Mouse (Mus musculus) thymus, postnatal 4 days (tissue): ENCODE measurements at regions not wholly inside any gene's neighbourhood (a gene's known extent, or its start where the extent isn't known, plus 50 kb on each side); places are given as distances from the start of the nearest gene placed in this dataset.
"Not testable (repeated sequence)": the region's sequence is repeated elsewhere in the genome, so short reads cannot be mapped to it uniquely, and the experiment has no call there.

Experiments used
- DNase-seq: peaks from one replicate; pipeline ENCODE4 v3.0.0; 2021

DNA sequence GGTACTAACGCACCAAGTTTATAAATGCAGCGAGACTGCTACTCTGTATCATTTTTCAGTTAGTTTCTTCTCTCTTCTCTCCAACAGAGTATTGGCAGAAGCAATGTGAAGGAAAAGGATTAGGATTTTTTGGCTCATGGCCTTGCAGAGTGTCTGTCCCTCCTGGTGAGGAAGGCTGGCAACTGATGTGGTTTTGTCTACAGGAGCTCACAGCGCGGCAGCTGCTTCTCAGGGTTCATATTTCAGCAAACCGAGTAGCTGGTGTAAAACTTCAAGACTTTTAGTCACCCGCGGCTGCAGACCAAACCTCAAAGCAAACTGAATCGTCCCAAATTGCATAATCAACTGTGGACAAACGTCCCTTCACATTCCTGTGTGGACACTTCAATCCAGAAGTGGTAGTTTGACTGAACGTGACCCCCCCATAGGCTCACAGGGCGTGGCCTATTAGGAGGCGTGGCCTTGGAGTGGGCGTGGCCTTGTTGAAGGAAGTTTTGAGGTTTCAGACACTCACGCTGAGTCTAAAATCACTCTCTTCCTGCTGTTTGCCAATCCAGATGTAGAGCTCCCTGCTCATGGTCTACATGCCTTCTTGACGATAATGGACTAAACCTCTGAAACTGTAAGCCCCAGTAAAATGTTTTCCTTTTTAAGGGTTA lies 147.7 kb upstream of the Trpc7 start:
- DNase-seq: no peak

DNA sequence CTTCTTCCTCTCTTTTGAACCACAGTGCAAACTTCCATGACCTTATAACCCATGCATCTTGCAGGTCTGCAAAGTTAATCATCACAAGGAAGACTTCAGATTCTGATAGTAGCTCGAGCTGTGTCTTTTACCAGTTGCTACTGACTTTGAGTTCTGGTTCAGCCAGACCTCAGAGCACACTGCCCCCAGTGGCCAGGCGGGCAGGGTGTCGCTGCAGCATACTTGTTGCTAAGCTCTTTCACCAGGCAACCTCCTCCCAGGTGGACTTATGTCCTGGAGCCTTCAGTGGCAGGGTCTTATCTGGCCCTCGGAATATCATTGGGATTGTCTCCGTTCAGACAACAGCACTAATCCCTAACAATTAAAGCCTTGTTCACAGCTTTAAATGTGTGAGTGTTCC lies 146.7 kb upstream of the Trpc7 start:
- no peak for DNase-seq

DNA sequence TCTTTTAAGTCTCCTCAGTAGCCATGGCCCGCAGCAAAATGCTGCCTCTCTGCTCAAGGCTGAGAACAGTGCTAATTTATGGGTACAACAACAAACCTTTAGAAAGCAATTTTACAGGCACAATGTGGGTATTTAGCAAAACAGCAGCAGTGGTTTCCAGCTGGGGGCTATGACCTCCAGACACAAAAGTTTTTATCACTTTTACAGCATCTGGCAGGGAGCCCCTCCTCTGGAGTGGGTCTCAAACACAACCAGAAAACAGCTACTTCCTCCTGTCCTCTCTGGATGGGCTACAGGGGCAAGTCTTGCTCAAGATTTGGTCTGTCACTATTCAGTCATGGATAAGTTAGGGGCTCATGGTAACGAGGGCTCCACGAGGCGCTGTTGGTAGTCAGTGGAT lies 137.1 kb upstream of the Trpc7 start:
- no peak for DNase-seq

DNA sequence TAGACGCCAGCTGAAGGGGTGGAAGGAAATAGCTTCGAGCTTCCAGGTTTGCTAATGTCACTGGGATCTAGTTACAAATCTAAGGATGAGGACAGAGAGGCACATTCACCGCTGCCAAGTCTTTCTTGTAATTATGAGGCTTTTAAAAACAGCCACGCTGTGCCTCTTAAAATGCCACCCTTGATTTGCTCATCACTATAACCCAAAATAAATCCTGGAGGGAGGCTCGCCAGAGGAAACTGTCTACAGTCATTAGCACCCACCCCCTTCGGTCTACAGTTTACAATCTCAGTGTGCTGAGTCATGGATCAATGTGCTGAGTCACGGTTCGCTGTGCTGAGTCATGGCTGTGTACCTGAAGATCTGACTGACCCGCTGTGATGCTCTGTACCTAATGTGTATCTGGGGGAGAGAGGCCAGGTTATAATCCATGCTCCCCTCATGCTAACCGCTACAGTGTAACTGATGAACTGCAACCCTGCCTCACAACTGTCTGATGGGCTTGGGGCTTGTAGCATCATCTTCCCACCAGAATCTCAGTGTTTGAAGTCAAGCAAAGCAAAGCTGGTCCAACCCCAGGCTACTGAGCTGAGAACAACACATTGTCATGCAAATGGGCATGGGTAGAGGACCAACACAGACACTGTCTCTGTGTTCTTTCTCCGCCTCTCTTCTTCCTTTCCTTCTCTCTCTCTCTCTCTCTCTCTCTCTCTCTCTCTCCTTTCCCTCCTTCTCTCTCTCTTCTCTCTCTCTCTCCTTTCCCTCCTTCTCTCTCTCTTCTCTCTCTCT lies 122.0 kb upstream of the Trpc7 start:
- no peak for DNase-seq

DNA sequence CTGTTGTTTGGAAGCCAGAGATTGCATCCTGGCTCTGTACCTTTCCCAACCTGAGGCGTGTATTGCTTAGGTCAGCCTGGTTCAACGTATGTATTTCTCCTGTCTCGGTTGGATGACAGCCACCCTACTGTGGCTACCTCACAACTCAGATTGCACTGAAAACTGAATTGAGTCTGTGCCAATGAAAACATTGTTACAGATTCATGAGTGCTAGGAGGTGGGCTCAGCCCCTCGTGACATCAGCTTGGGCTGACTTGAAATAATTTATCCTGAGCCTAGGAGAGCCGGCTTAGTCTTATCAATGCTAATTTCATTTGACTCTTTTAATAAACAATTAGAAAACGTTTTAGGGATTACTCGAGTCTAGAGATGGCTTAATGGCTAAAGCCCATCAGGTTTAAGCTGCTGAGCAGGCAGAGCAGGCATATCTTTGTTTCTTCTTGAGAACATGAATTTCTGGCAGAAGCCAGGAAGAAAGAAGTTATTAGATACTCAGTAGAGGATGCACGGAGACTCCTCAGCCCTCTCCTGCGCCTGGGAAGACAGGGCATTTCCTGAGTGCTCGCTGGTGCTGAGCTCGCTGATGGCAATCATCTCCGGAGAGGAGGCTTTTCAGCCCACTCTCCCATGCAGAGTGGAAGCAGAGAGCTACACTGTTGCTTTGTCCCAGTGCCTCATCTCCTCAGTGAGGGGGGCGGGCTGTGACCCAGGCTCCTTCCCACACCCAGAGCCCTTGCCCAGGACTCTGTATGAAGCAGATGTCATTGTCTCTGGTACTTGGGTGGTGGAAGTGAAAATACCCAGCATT lies 120.9 kb upstream of the Trpc7 start:
- DNase-seq: no peak

DNA sequence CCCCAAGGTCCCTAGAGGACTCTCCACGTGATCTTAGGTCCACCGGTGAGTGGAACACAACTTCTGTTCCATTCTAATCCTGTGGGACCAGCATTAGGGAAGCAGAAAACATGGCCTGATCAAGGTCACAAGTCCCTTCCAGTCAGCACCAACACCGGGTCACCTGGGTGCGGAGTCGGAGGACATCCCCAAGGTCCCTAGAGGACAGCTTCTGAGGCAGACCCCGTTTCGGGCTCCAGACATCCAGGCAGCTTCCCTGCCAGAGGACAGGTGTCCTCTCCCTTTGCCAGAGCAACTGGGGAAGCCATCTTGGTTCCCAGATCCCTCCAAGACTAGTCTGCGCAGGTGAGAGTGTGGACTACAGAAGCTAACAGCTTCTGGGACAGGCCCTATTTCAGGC lies 111.4 kb upstream of the Trpc7 start:
- DNase-seq: not testable (repeated sequence)

DNA sequence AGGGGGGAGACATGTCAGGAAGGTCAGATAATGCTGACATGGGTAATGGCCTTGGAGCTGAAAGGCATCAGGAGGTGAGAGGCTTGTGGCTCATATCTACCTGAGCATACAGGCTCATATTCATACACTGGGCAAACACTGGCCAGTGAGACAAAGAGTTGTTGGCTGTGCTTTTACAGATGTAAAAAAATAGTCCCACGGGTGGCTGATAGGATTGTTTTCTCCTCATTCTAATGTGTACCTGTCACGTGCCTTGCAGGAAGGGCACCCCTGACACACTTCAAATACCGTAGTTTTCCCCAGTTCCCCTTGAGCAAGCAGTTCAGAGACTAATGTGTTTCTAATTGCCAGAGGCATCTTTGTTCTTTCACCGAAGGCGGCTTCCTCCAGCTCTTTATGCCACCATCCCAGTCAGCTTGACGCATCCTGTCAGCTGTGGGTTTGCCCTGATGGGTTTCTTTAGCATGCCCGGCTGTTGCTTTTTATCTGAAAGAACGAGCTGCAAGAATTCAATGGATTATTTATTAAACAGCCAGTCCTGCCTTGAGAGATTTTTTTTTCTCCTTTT lies 107.9 kb upstream of the Trpc7 start:
- DNase-seq: no peak

DNA sequence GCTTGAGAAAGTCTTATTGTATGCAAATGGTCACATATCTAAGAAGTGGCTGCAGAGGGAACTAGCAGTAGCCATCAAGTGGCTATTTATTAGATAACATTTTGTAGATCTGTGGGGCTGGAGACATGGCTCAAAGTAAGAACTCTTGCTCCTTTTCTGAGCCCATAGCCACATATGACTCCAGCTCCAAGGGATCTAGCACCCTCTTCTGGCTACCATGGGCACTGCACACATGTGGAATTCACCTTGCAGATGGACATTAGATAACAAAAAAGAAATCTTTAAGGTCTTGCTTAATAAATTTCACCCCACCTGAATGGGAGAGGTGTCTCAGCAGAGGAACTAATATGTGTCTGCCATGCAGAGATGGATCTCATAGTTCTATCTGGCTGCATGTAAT lies 96.2 kb upstream of the Trpc7 start:
- DNase-seq: peak; percentile 9

DNA sequence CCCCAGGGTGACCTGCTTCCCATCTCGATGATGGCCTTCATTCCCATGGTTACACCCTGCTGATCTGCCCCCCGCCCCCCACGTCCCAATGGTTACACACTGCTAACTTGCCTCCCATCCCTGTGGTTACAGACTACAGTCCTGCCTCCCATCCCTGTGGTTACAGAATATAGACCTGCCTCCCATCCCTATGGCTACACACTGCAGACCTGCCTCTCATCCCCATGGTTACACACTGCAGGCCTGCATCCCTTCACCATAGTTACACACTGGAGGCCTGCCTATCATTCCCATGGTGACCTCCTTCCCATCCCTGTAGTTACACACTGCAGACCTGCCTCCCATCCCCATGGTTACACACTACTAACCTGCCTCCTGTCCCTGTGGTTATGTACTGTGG lies 78.3 kb upstream of the Trpc7 start:
- DNase-seq: no peak

DNA sequence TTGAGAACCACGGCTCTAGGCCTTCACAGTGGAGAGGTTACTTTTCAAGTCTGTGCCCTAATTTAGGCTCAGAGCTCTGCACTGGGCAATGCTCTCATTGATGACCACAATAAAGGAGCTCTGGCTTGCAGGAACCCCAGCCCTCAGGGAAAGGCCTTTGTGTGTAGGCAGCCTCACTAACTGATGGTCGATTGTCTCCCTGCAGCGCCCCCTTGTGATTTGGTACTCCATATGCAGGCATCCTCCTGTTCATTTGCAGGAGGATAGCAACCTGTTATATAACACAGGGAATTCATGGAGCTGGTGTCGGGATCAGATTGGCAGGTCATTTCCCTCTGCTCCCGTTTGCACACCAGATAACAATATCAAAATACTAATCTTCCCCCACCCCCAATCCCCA lies 59.6 kb upstream of the Trpc7 start:
- no peak for DNase-seq

DNA sequence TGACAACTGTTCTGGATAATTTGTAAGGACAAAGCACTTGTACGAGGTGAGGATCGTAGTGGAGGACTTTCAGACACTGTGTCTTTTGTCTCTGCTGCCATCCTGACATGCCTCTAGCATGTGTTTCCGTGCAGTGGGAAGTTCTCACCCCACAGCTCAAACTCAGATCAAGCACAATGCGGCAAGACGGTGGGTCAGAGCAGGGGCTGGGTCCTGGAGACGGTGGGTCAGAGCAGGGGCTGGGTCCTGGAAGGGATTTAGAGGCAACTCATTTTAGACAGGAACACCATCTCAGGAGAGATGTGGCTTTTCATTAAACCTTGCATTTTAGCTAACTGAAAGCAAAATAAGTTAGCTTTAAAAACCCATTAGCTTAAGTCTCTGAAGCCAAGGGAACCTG lies 52.3 kb upstream of the Trpc7 start:
- DNase-seq: no peak

DNA sequence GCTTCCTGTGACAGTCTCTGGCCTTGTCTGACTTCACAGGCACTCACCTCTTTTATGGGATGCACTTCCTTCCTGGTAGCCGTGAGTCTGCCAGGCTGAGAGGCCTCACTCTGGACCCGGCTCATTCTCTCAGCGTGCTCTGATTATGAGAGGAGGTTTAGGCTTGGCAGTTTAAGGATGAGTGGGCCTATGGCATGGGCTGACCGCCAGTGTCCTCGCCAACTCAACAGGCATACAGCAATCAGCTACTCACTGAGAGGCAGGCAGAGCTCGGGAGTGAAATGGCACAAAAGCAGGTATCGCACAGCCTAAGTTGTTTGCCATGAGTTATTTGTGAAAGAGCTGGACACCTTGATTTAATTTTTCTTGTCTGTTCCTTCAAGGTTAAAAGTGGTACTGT lies 51.5 kb upstream of the Trpc7 start:
- no peak for DNase-seq
